Mouse (Mus musculus) gastrocnemius, postnatal 36 days (tissue): ENCODE results near the gene Olfr573-ps1. TPM values are rescaled to one million over a fixed set of nuclear protein-coding genes. Genes with fewer than 3 reads are reported as not detected.

Source experiments
- DNase-seq, 2 experiments: peaks; one replicate each; pipeline ENCODE4 v3.0.0; 2022
- intact Hi-C: fragments of 180-260 bp; cut with DNase I; formaldehyde crosslinking; loops from one replicate; pipeline ENCODE4 v1.15.1; 2025
- long read RNA-seq, 2 experiments: library from polyadenylated mRNA; stranded (forward); transcript quantifications; one replicate each; pipeline ENCODE4 v2.0.0; 2021
- total RNA-seq, 2 experiments: library from RNA; stranded (reverse); gene quantifications; 2 replicates each; pipeline ENCODE4 v1.2.3; 2021

The Olfr573-ps1 gene
- total RNA-seq, result not detected
- long read RNA-seq, experiment 1, result 0 reads
- long read RNA-seq, experiment 2, result 0 reads

- intact Hi-C loops, result no loop called here
- no peak for DNase-seq
These were observed at the start of gene Olfr573-ps1 for GRCm38 (mm10) chr7:102942475-102942874. TSS of gene Olfr573-ps1 (minus strand) at chr7:102942575.

- intact Hi-C loops, result no loop called here
- DNase-seq, result no peak
These were observed 46.8 kb upstream of the Olfr573-ps1 start, which contains the start of gene Olfr578 for GRCm38 (mm10) chr7:102989224-102989623. TSS of gene Olfr578 (minus strand) at chr7:102989324.

- no peak for DNase-seq
- intact Hi-C loops, result no loop called here
These were observed 33.5 kb upstream of the Olfr573-ps1 start, which contains the start of gene Olfr577 for GRCm38 (mm10) chr7:102975843-102976242. TSS of gene Olfr577 (minus strand) at chr7:102975943.

DNA sequence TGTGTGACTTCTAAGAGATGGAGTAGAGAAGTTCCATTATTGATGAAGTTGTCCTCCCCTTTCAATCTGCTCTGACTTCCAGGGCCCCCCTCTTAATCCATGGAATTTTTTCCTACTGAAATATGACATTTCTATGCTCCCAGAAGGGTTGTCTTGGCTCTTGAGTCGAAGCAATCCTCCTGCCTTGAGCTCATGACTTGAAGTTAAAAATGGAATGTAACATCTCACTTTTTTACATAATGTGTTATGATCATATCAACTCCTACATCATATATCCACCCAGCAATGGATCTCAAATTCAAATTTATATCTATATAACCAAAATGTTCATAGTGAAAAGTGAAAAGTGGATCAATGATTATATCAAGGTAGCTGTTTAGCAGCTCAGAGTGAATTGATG lies 32.0 kb upstream of the Olfr573-ps1 start:
- intact Hi-C loops, result no loop called here
- no peak for DNase-seq

DNA sequence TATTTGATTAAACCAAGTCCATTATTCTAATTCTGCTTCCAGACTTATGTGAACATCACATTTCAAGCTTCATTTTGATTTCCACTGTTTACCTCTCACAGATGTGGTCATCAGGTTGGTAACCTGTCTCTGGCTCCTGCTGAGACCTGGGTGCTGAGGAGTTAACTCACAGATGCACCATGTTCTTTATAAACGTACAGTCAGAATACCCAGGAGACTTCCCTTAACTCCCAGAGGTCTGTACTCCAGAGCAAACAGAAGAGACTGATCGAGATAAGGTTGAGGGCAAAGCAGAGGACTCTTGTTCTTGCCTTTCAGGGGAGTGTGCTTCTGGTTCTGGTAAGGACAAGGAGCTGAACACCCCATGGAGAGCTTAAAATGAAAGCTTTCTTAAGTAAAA lies 20.0 kb upstream of the Olfr573-ps1 start, which contains the start of gene Olfr576:
Gene Olfr576, plus strand, starts transcription at position 301 of the 400 bp plus-strand sequence.
- DNase-seq, result no peak
- intact Hi-C loops, result no loop called here

- intact Hi-C loops, result no loop called here
- no peak for DNase-seq
These were observed 16.2 kb upstream of the Olfr573-ps1 start, which contains the start of gene Olfr575 for GRCm38 (mm10) chr7:102958593-102958992. TSS of gene Olfr575 (minus strand) at chr7:102958775.

DNA sequence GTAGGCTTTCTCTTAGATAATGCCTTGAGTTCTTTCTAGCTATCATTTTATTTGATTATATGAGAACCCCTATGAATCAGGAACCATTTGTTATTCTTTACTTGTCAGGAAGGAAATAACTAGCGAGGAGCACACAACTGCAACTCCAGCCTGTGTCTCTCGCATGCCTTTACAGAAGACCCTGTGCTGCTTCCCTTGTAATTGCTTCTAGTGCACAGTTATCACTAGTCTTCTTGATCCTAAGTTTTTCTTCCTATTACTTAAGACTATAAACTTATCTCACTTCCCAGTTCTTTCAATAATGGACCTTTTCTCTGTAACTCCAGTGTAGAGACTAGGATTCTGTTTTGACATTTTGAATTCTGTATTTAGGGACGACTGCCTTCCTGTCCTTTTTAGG lies 15.8 kb upstream of the Olfr573-ps1 start:
- intact Hi-C loops, result no loop called here
- DNase-seq, result no peak

- no peak for DNase-seq
- intact Hi-C loops, result no loop called here
These were observed 8.4 kb upstream of the Olfr573-ps1 start for GRCm38 (mm10) chr7:102950732-102951131.

GRCm38 (mm10) chr7:102948167-102948566 lies 5.8 kb upstream of the Olfr573-ps1 start, which contains the start of gene Olfr574:
TSS of gene Olfr574 (plus strand) at chr7:102948467.
- intact Hi-C loops, result no loop called here
- DNase-seq, result no peak

GRCm38 (mm10) chr7:102943417-102943816 lies 1.0 kb upstream of the Olfr573-ps1 start:
- no peak for DNase-seq
- intact Hi-C loops, result no loop called here

- no peak for DNase-seq
- intact Hi-C loops, result no loop called here
These were observed 15.3 kb downstream of the Olfr573-ps1 start for GRCm38 (mm10) chr7:102927105-102927504.

DNA sequence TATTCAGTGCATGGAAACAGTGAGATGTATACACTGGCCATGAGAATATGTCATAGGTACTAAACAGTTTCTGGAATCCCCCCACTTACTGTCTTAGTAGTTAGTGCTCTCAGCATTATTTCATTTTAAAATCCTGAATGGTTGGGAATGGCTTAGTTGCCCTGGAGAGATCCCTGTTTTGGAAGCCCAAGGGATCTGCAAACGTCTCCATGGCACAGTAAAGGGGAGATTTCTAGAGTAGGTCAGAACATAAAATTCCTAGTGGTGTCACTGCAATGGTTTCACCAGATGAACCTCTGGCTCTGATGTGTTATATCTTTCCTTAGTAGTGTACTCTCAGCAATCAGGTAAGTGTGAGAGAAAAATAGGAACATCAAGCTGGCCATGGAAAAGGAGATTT lies 18.3 kb downstream of the Olfr573-ps1 start, which contains the start of gene Olfr572:
Gene Olfr572, plus strand, starts transcription at position 301 of the 400 bp plus-strand sequence.
- no peak for DNase-seq
- intact Hi-C loops, result no loop called here

GRCm38 (mm10) chr7:102919632-102920031 lies 22.7 kb downstream of the Olfr573-ps1 start:
- intact Hi-C loops, result no loop called here
- DNase-seq, result no peak

DNA sequence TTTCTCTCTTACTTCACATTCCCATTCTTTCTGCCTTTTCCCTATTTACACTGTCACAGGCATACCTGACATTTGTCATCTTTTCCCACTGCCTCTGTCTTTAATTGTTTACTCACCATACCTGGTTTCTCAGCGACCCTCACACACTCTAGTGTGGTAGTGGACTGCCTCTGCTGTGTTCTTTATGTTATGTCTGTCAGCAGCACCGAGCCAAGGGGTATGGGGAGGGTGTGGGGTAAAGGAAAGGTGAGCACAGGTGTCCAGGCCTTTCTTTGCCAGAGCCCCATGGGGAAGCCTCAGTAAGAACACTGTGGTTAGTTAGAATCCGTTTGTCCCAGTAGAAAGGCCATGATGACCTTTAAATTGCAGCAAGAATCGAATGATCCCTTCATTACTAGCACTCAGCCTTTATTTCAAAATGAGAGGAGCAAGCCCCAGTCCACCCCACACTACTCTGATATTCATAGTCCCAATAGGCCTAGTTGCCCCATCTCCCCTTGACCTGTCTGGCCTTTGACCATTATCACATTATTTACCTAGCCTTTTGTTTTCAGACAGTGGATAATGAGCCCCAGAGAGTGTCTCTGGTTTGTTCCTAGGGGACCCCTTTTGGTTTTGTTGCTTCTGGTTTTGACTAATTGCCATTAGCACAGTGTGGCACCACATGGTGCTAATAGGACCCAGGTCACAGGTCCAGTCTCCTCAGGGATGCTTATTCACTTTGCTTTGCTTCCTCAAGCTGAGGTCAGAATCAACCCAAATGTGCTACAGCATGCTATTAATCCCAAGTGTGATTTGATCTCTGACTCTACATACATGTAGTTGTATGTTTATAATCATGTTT lies 25.1 kb downstream of the Olfr573-ps1 start, which contains the start of gene Olfr571:
Gene Olfr571, minus strand, starts transcription at position 505 of the 844 bp plus-strand sequence.
- DNase-seq, result no peak
- intact Hi-C loops, result no loop called here

DNA sequence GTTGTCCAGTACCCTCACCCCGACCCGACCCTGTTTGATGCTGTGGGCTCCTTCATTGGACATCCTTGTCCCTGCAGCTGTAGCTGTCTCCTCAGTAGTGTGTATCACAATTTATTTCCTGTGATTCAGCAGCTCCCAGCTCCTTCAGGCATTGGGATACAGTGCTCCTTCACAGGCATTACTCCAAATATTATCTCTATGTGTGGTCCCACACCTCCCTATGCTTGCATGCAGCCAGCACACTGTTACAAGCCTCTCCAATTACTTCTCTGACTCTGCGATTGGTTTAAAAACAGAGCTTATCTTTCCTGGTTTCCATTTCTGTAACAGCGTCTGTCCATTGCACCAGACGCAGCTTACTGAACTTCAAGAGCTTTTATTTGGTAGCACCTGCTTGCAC lies 26.0 kb downstream of the Olfr573-ps1 start:
- intact Hi-C loops, result no loop called here
- DNase-seq, result no peak

- no peak for DNase-seq
- intact Hi-C loops, result no loop called here
These were observed 27.1 kb downstream of the Olfr573-ps1 start for GRCm38 (mm10) chr7:102915261-102915660.

Other genes with a start within 250 kb of the Olfr573-ps1 start
- not detected for gene Olfr557, start 246.7 kb downstream of the Olfr573-ps1 start, total RNA-seq
- 1 to 10 TPM; 1.5 to 1.7 TPM for gene Olfr558, start 240.4 kb downstream of the Olfr573-ps1 start, total RNA-seq
- gene Olfr33, start 223.5 kb downstream of the Olfr573-ps1 start, total RNA-seq, result not detected
- not detected for gene Olfr559, start 215.1 kb downstream of the Olfr573-ps1 start, total RNA-seq
- under 1 TPM in 1 of 2 experiments, not detected in 1; 0.17 TPM for gene Olfr560, start 183.2 kb downstream of the Olfr573-ps1 start, total RNA-seq
- under 1 TPM; 0.47 to 0.54 TPM for gene Olfr78, start 183.1 kb downstream of the Olfr573-ps1 start, total RNA-seq
- gene Olfr561, start 171.4 kb downstream of the Olfr573-ps1 start, total RNA-seq, result not detected
- not detected for gene Olfr564, start 139.1 kb downstream of the Olfr573-ps1 start, total RNA-seq
- gene Olfr566, start 83.8 kb downstream of the Olfr573-ps1 start, total RNA-seq, result not detected
- not detected for gene Olfr568, start 65.5 kb downstream of the Olfr573-ps1 start, total RNA-seq
- not detected for gene Olfr569, start 51.7 kb downstream of the Olfr573-ps1 start, total RNA-seq
- gene Olfr570, start 48.0 kb downstream of the Olfr573-ps1 start, total RNA-seq, result not detected
- gene Olfr571, start 25.0 kb downstream of the Olfr573-ps1 start, total RNA-seq, result not detected
- not detected for gene Olfr572, start 18.2 kb downstream of the Olfr573-ps1 start, total RNA-seq
- not detected for gene Olfr574, start 5.9 kb upstream of the Olfr573-ps1 start, total RNA-seq
- gene Olfr575, start 16.2 kb upstream of the Olfr573-ps1 start, total RNA-seq, result not detected
- not detected for gene Olfr576, start 20.1 kb upstream of the Olfr573-ps1 start, total RNA-seq
- gene Olfr577, start 33.4 kb upstream of the Olfr573-ps1 start, total RNA-seq, result not detected
- not detected for gene Olfr578, start 46.7 kb upstream of the Olfr573-ps1 start, total RNA-seq
- not detected for gene Olfr582, start 95.4 kb upstream of the Olfr573-ps1 start, total RNA-seq
- not detected for gene Olfr583, start 108.7 kb upstream of the Olfr573-ps1 start, total RNA-seq
- not detected for gene Olfr584, start 139.3 kb upstream of the Olfr573-ps1 start, total RNA-seq
- not detected for gene Olfr585, start 155.1 kb upstream of the Olfr573-ps1 start, total RNA-seq
- not detected for gene Olfr586, start 183.1 kb upstream of the Olfr573-ps1 start, total RNA-seq
- not detected for gene Olfr588-ps1, start 198.3 kb upstream of the Olfr573-ps1 start, total RNA-seq
- not detected for gene Olfr589, start 213.8 kb upstream of the Olfr573-ps1 start, total RNA-seq
- gene Olfr591, start 235.8 kb upstream of the Olfr573-ps1 start, total RNA-seq, result not detected
- gene Olfr592, start 242.2 kb upstream of the Olfr573-ps1 start, total RNA-seq, result not detected